Mouse (Mus musculus): ENCODE measurements around the gene Myo10.

GRCm38 (mm10) chr15:25830426-25830825 lies 208.1 kb downstream of the Myo10 start:
- TF ChIP-seq TAL1 (IDR thresholded peaks at IDR 0.05; ENCODE audit: low read length), result no peak
- TF ChIP-seq GATA1 (IDR thresholded peaks at IDR 0.05; ENCODE audit: low read length), result no peak
